In the genomic region with DNA sequence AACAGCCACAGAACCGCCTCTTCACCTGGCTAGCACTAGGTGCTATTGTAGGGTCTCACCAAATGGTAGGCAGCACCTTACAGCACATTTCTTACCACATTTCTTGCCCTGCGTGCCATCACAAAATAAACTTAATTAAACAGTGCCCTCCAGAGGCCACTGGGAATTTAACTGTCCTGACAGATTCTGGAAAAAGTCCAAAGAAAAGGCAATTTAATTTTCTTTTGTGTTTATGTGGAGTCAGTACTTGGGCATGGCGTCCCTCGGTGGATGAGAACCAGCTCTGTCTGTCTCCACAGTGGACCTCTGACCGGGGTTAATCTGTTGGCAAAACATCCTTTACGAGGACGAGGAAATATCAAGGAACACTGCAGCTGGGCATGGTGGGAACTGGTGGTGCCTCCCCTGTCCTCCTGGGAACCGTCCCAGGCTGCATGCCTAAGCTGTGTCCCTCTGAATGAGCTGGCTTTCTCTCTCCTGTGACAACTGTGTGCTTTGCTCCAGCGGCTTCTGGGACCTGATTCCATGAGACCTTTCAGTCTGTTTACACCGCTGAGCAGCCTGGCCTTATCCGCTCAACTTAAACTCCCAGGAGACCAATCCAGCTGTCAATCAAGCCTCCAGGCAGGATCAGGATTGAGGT, we compare ENCODE assay signal across 8 mouse cellular contexts.
DNase-seq lines count a peak whose midpoint lies in the region; ATAC-seq and TF ChIP-seq lines count a peak whose summit lies in the region.

No protein-coding gene starts in this region.

- H3K4me3 ChIP-seq in heart, embryonic 11.5 days (ENCODE audit: low read depth, low read length), result no peak overlapping the region
- no peak overlapping the region for H3K4me3 ChIP-seq in kidney, adult 2 months (ENCODE audit: insufficient read depth, low read depth, low read length)
- H3K4me3 ChIP-seq in limb, embryonic 11.5 days (ENCODE audit: low read depth, low read length), result no peak overlapping the region
- no peak overlapping the region for H3K4me3 ChIP-seq in midbrain, embryonic 14.5 days (replicated peaks; ENCODE audit: low read depth, low read length)

- no peaks in the 10 kb centered on the region for H3K27me3 ChIP-seq in heart, embryonic 11.5 days (ENCODE audit: control insufficient read depth, insufficient read depth, low read length)
- no peaks in the 10 kb centered on the region for H3K27me3 ChIP-seq in kidney, adult 2 months (replicated peaks; ENCODE audit: control insufficient read depth, insufficient read depth, low read length)
- no peaks in the 10 kb centered on the region for H3K27me3 ChIP-seq in limb, embryonic 11.5 days (ENCODE audit: control insufficient read depth, insufficient read depth, low read length)
- no peaks in the 10 kb centered on the region for H3K27me3 ChIP-seq in midbrain, embryonic 14.5 days (ENCODE audit: control insufficient read depth, insufficient read depth, low read length)

- H3K9me3 ChIP-seq in heart, embryonic 11.5 days (replicated peaks; ENCODE audit: control insufficient read depth, low read length), result no peaks in the 10 kb centered on the region
- H3K9me3 ChIP-seq in limb, embryonic 11.5 days (ENCODE audit: control insufficient read depth, low read length), result no peaks in the 10 kb centered on the region
- H3K9me3 ChIP-seq in midbrain, embryonic 14.5 days (ENCODE audit: control insufficient read depth, low read length), result no peaks in the 10 kb centered on the region

- H3K4me1 ChIP-seq in heart, embryonic 11.5 days (ENCODE audit: control insufficient read depth, insufficient read depth, low read length), result peaks cover 4% of the 10 kb centered on the region; the same call in 1 of the 2 replicates
- H3K4me1 ChIP-seq in kidney, adult 2 months (ENCODE audit: control insufficient read depth, insufficient read depth, low read length), result no peaks in the 10 kb centered on the region
- H3K4me1 ChIP-seq in limb, embryonic 11.5 days (ENCODE audit: control insufficient read depth, insufficient read depth, low read length), result no peaks in the 10 kb centered on the region
- H3K4me1 ChIP-seq in midbrain, embryonic 14.5 days (ENCODE audit: control insufficient read depth, insufficient read depth, low read length), result peaks cover 6% of the 10 kb centered on the region

- 0 out of 2 replicates have a peak overlapping the region, but pooled peaks have one; percentile 16 for H3K9ac ChIP-seq in heart, embryonic 11.5 days (ENCODE audit: low read depth, low read length)
- no peak overlapping the region for H3K9ac ChIP-seq in limb, embryonic 11.5 days (ENCODE audit: low read length)
- H3K9ac ChIP-seq in midbrain, embryonic 14.5 days (replicated peaks; ENCODE audit: low read length), result no peak overlapping the region

- peak overlapping the region; percentile 46 for H3K4me2 ChIP-seq in heart, embryonic 11.5 days
- H3K4me2 ChIP-seq in limb, embryonic 11.5 days (ENCODE audit: low read depth, severe bottlenecking), result no peak overlapping the region
- H3K4me2 ChIP-seq in midbrain, embryonic 14.5 days (ENCODE audit: low read length), result peak overlapping the region; percentile 44

- H3K36me3 ChIP-seq in heart, embryonic 11.5 days (ENCODE audit: control insufficient read depth, insufficient read depth, low read length), result no peaks in the 10 kb centered on the region
- H3K36me3 ChIP-seq in kidney, adult 2 months (ENCODE audit: control insufficient read depth, insufficient read depth, low read length), result no peaks in the 10 kb centered on the region
- no peaks in the 10 kb centered on the region for H3K36me3 ChIP-seq in limb, embryonic 11.5 days (ENCODE audit: control insufficient read depth, insufficient read depth, low read length)
- no peaks in the 10 kb centered on the region for H3K36me3 ChIP-seq in midbrain, embryonic 14.5 days (ENCODE audit: control insufficient read depth, insufficient read depth, low read length)

- WGBS in heart, embryonic 11.5 days (ENCODE audit: insufficient replicate concordance), result 26% methylated on average over 11 of the region's 11 CpGs
- 16% methylated on average over 11 of the region's 11 CpGs for WGBS in kidney, adult 2 months
- WGBS in limb, embryonic 11.5 days, result 47% methylated on average over 11 of the region's 11 CpGs
- 9% methylated on average over 11 of the region's 11 CpGs for WGBS in midbrain, embryonic 14.5 days

- H3K27ac ChIP-seq in heart, embryonic 11.5 days (ENCODE audit: low read depth, low read length), result no peak overlapping the region
- H3K27ac ChIP-seq in kidney, adult 2 months (ENCODE audit: insufficient read depth, low read depth, low read length), result no peak overlapping the region
- H3K27ac ChIP-seq in limb, embryonic 11.5 days (replicated peaks; ENCODE audit: low read depth, low read length), result no peak overlapping the region
- peak overlapping the region; percentile 43 for H3K27ac ChIP-seq in midbrain, embryonic 14.5 days (replicated peaks; ENCODE audit: low read depth, low read length)

- TF ChIP-seq CTCF in kidney, adult 2 months (conservative IDR thresholded peaks at IDR 0.05; ENCODE audit: insufficient read depth, insufficient read length, low read depth, low read length), result 0 out of 2 replicates have a peak, but pooled peaks have one; percentile 19

- DNase-seq in A20 (ENCODE audit: low read depth, low spot score) (peak; percentile 46), R1 (ENCODE audit: low read depth, low spot score) (peak; percentile 43)
- peak; percentile 54 for DNase-seq in embryo, embryonic 9.5 days (ENCODE audit: extremely low spot score)
- peak; percentile 70 for DNase-seq in kidney, adult 2 months
- peak; percentile 59 for DNase-seq in limb, embryonic 11.5 days (ENCODE audit: low spot score)
- DNase-seq in midbrain, embryonic 14.5 days, result peak; percentile 86
- DNase-seq in thymus, postnatal 4 days, result peak; percentile 49

- TF ChIP-seq POLR2A in kidney, adult 2 months (IDR thresholded peaks at IDR 0.05; ENCODE audit: low read depth, low read length), result no peak

- no peak for ATAC-seq in heart, embryonic 11.5 days (replicated peaks; ENCODE audit: insufficient number of reproducible peaks, low FRiP score, low TSS enrichment)
- no peak for ATAC-seq in limb, embryonic 11.5 days (ENCODE audit: insufficient number of reproducible peaks, low FRiP score, low TSS enrichment, low read depth)
- ATAC-seq in midbrain, embryonic 14.5 days (ENCODE audit: low FRiP score, low TSS enrichment), result peak; percentile 72
